Mouse (Mus musculus) WW6 (cell line): ENCODE data around the gene Ndufb2.

Source experiments
- DNase-seq: peaks from one replicate; pipeline ENCODE4 v3.0.0-alpha.2; 2013; ENCODE audit warnings: low read depth, low spot score

The Ndufb2 gene

DNA sequence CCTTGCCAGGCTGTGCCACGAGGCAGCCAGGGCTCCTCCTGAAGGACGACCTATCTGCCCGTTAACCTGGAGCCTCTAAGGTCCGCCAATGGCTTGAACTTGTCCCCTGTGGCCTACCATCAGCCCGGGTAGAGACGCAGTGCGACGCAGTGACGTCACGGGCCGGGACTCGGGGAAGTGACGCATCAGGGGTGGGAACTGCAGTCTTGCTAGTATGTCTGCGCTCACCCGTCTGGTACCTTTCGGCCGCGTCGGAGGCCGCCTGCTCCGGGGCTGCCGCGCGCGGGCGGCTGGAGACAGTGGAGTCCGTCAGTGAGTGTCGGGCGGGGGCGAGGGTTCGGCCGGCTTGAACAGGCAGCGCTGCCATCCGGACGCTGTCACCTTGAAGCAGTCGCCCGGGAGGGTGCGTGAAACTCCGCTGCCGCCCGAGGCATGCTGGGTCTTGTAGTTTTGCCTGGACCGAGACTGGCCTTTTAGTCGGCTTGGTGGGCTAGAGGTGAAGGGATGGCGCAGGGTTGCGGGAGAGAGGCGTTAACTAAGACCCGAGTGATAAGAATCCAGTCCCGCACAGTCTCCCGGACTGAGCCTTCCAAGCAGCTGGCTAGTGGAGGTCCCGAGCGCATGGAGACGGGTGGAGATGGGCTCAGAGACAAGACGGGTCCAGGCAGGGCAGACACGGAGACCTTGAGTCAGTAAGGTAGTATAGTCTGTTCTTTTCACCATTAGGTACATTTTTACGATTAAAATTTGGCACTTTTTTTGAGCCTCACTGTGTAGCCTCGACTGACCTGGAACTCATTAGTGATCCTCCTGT lies at the start of gene Ndufb2:
Gene Ndufb2 (plus strand): TSS at position 174 of the 814 bp plus-strand sequence.
- peak; percentile 89 for DNase-seq

- DNase-seq, result no peak
Measured at GRCm38 (mm10) chr6:39542631-39543597, 49.5 kb upstream of the Ndufb2 start.

- no peak for DNase-seq
Measured at GRCm38 (mm10) chr6:39543769-39544420, 48.5 kb upstream of the Ndufb2 start.

DNA sequence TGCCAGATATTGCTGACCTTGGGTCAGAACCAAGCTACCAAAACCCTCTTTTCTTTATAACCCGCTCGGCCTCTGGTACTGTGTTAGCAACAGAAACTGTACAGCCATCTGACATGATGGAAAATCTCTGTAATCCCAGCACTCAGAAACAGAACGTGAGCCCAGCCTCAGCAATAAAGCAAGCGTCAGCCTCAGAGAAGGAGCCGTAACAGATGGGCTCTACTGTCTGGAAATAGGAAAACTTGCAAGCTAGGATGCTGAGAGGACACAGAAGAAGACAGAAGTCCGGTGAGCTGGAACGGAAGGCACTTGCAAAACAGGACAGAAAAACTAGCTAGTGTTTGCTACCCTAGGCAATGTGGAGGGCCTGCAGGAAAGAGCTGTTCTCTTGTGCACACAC lies 46.9 kb upstream of the Ndufb2 start:
- no peak for DNase-seq

- DNase-seq, result no peak
Measured at GRCm38 (mm10) chr6:39548030-39548429, 44.3 kb upstream of the Ndufb2 start.

GRCm38 (mm10) chr6:39551981-39552636 lies 40.3 kb upstream of the Ndufb2 start:
- DNase-seq, result no peak

GRCm38 (mm10) chr6:39554888-39555647 lies 37.3 kb upstream of the Ndufb2 start:
- DNase-seq, result no peak

GRCm38 (mm10) chr6:39555648-39555945 lies 36.8 kb upstream of the Ndufb2 start:
- DNase-seq, result no peak

GRCm38 (mm10) chr6:39556900-39557659 lies 35.3 kb upstream of the Ndufb2 start:
- DNase-seq, result no peak

- DNase-seq, result no peak
Measured at GRCm38 (mm10) chr6:39557723-39558261, 34.6 kb upstream of the Ndufb2 start, which contains the start of gene Dennd2a. Gene Dennd2a (minus strand): TSS chr6:39557867.

- DNase-seq, result no peak
Measured at GRCm38 (mm10) chr6:39559276-39559939, 33.0 kb upstream of the Ndufb2 start.

DNA sequence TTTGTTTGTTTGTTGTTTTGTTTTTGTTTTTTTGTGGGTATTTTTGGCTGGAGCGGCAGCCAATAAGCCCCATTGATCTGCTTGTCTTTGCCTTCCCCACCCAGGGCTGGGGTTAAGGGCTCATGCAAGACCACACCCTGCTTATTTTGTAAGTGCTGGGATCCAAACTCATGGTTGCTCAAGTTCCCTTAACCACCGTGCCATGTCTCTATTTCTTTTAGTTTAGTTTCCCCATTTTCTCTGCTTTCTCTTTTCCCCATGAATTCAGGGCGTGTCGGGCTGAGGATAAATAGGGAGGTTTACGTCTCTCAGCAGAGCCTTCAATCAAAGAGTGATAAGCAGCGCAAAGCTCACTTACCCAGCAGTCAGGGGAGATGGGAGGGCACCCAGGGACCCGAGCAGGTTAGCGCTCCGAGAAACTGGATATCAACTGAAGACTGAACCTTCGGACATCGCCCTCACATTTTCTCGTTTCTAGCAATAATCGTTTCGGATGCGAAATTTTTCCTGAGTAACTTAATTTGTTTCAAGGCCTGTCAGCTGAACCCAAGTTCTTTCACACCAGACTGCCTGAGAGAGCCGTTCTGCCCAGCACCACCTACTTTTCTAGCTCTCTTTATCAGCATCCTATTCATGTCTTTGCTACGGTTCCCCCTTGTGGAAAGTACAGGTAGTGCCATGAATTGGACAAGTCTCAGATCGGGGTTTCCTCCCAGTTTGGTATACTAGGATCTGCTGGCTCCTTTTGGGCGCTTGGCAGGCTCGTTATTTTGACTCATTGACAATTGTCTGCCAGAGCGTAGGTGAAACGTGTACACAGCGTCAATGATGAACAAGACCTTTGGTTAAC lies 30.0 kb upstream of the Ndufb2 start:
- no peak for DNase-seq

GRCm38 (mm10) chr6:39567528-39567927 lies 24.8 kb upstream of the Ndufb2 start:
- no peak for DNase-seq

DNA sequence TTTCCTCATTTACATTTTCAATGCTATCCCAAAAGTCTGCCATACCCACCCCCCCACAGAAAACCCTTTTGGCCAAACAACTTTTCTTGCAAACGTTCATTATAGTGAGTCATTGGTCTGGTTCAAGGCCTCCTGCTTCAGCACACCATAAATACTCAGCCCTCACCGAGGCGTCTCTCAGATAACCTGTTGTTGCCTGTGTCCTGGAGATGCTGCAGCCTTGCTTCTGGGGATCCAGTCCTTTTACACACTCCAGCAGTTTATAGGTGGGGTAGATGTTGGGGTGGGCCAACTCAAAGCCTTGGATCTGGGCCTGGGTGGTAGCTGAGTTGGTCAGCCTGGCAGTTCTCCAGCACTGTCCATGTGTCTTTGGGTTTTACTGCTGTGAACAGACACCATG lies 21.9 kb upstream of the Ndufb2 start:
- no peak for DNase-seq

GRCm38 (mm10) chr6:39573791-39574554 lies 18.4 kb upstream of the Ndufb2 start, which contains the start of gene Adck2:
Gene Adck2 (plus strand): TSS chr6:39573873.
- DNase-seq, result no peak

GRCm38 (mm10) chr6:39574555-39574869 lies 17.9 kb upstream of the Ndufb2 start:
- no peak for DNase-seq

- DNase-seq, result no peak
Measured at GRCm38 (mm10) chr6:39574951-39575350, 17.4 kb upstream of the Ndufb2 start.

GRCm38 (mm10) chr6:39579552-39579951 lies 12.8 kb upstream of the Ndufb2 start:
- DNase-seq, result no peak
